Mouse (Mus musculus): ENCODE results near the gene Rps6.

DNA sequence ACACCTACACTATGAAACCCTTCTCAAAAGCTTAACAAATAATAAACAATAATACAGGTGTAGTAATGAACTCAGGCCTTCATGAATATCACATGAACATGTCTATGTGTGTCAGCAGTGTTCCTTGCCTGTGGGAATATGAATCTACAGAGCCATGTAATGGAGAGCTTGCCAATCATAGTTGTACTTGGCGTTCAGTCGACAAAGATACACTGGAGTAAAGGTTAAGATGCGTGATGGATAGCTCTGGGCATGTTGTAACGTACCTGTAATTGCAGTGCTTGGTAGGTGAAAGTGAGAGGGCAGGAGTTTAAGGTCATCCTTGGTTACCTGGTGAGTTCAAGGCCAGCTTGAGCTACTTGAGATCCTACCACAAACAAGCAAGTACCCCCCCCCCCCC is 24.0 kb upstream of the Rps6 start:
- TF ChIP-seq SMC3 (IDR thresholded peaks at IDR 0.05; ENCODE audit: low read depth, low read length) (no peak), EP300 (IDR thresholded peaks at IDR 0.05; ENCODE audit: low read depth in 1 of 2, low read length in 2 of 2) (no peak), MAZ (IDR thresholded peaks at IDR 0.05; ENCODE audit: low read depth, low read length) (no peak), CTCF (IDR thresholded peaks at IDR 0.05 in 2 of 3, conservative IDR thresholded peaks at IDR 0.05 in 1 of 3; ENCODE audit: control insufficient read depth in 1 of 3, insufficient read depth in 1 of 3, low read depth in 2 of 3, low read length in 3 of 3, poor library complexity in 1 of 3, severe bottlenecking in 1 of 3) (no peak), GATA1 (IDR thresholded peaks at IDR 0.05; ENCODE audit: low read depth, low read length) (no peak), ZC3H11A (IDR thresholded peaks at IDR 0.05; ENCODE audit: low read depth, low read length) (no peak)

Data from MEL (cell line).